Mouse (Mus musculus): ENCODE measurements at regions not wholly inside any gene's neighbourhood (a gene's known extent, or its start where the extent isn't known, plus 50 kb on each side); places are given as distances from the start of the nearest gene placed in this dataset.

DNA sequence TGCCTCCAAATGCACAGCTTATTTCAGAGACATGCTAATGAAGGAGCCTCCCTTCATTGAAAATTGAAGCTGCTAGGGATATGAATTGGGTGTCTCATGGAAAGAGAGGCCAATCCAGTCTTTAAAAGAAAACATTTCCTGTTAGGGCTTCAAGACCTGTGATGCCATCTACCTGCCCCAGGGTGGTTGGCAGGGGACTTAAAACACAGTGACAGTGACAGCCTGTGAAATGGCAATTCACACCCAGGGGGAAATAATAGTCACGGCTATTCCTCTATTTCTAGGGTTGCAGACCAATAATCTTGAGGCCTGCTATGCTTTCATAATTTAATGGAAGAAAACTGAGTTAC, 207.4 kb upstream of the Ccdc122 start:
- WGBS, result 77% methylated on average over 1 of the region's 1 CpGs
- no peak overlapping the region for H3K27ac ChIP-seq (ENCODE audit: low read depth, low read length)
- no peaks in the 10 kb centered on the region for H3K9me3 ChIP-seq (ENCODE audit: control insufficient read depth, low read length)
- H3K4me3 ChIP-seq (ENCODE audit: low read depth, low read length), result no peak overlapping the region
- no peak overlapping the region for H3K9ac ChIP-seq (replicated peaks; ENCODE audit: low read depth, low read length)
- H3K4me1 ChIP-seq (ENCODE audit: control insufficient read depth, insufficient read depth, low read length), result no peaks in the 10 kb centered on the region
- no peak for ATAC-seq (ENCODE audit: low read depth)
- no peaks in the 10 kb centered on the region for H3K36me3 ChIP-seq (ENCODE audit: control insufficient read depth, insufficient read depth, low read length)
- H3K27me3 ChIP-seq (ENCODE audit: control insufficient read depth, insufficient read depth, low read length), result no peaks in the 10 kb centered on the region
- no peak overlapping the region for H3K4me2 ChIP-seq (ENCODE audit: low read depth, low read length)

DNA sequence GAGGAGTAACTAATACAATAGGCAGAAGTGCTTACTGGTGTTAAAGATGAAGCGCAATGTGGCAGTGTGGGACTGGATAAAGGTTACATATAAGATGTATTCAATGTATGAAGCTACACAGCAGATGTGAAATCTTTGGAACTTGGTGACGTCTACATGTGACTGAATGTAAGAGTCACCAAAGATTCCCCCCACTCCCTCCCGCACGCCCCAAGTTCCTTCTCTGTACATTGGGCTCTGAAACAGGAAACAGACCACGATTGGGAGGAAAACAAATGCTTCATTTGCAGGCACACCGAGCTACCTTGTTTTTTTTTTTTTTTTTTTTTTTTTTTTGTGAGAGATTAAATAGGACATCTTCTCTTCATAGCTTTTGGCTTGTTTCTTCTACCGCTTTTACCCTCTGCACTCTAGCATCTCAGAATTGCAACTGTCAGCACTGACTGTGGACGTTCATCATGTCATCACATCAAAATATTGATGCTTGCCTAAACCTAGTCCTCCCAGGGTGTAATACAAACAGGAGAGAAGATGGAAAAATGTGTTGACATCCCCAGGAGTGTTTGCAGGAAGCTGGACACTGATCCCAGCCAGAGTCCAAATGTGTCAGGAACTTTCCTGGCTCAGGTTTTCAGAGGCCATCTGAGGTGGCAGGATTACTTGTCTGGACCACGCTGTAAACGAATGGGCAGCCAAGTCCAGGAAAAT, 208.0 kb upstream of the Ccdc122 start:
- Histone ChIP-seq H3K4me3 (ENCODE audit: low read depth, low read length) (no peak overlapping the region), H3K27me3 (ENCODE audit: control insufficient read depth, insufficient read depth, low read length) (no peaks in the 10 kb centered on the region), H3K36me3 (ENCODE audit: control insufficient read depth, insufficient read depth, low read length) (no peaks in the 10 kb centered on the region), H3K9me3 (ENCODE audit: control insufficient read depth, low read length) (no peaks in the 10 kb centered on the region), H3K27ac (ENCODE audit: low read depth, low read length) (no peak overlapping the region), H3K9ac (replicated peaks; ENCODE audit: low read depth, low read length) (no peak overlapping the region), H3K4me1 (ENCODE audit: control insufficient read depth, insufficient read depth, low read length) (no peaks in the 10 kb centered on the region), H3K4me2 (ENCODE audit: low read depth, low read length) (no peak overlapping the region)
- no peak for ATAC-seq (ENCODE audit: low read depth)
- WGBS, result 79% methylated on average over 10 of the region's 10 CpGs

DNA sequence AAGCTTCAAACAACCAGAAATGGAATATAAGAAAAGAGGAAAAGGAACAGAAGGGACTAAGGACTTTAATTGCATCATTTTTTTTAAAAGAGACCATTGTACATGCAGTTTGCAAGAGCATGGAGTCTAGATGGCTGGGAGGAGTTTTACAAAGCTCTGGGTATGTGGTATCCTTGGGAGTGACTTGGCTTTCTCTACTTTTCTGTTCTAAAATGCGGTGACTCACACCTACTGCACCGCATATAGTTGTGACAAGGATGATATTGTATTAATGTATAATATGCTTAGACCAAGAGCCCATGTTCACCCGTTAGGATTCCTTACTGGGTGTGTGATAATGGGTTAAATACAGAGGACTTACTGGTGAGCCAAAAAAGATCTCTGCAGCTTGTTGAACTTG, 212.5 kb upstream of the Ccdc122 start:
- 94% methylated on average over 3 of the region's 3 CpGs for WGBS
- no peak overlapping the region for H3K4me2 ChIP-seq (ENCODE audit: low read depth, low read length)
- no peak overlapping the region for H3K27ac ChIP-seq (ENCODE audit: low read depth, low read length)
- no peak for ATAC-seq (ENCODE audit: low read depth)
- no peaks in the 10 kb centered on the region for H3K27me3 ChIP-seq (ENCODE audit: control insufficient read depth, insufficient read depth, low read length)
- H3K9me3 ChIP-seq (ENCODE audit: control insufficient read depth, low read length), result no peaks in the 10 kb centered on the region
- no peaks in the 10 kb centered on the region for H3K36me3 ChIP-seq (ENCODE audit: control insufficient read depth, insufficient read depth, low read length)
- H3K4me1 ChIP-seq (ENCODE audit: control insufficient read depth, insufficient read depth, low read length), result no peaks in the 10 kb centered on the region
- no peak overlapping the region for H3K4me3 ChIP-seq (ENCODE audit: low read depth, low read length)
- no peak overlapping the region for H3K9ac ChIP-seq (replicated peaks; ENCODE audit: low read depth, low read length)

DNA sequence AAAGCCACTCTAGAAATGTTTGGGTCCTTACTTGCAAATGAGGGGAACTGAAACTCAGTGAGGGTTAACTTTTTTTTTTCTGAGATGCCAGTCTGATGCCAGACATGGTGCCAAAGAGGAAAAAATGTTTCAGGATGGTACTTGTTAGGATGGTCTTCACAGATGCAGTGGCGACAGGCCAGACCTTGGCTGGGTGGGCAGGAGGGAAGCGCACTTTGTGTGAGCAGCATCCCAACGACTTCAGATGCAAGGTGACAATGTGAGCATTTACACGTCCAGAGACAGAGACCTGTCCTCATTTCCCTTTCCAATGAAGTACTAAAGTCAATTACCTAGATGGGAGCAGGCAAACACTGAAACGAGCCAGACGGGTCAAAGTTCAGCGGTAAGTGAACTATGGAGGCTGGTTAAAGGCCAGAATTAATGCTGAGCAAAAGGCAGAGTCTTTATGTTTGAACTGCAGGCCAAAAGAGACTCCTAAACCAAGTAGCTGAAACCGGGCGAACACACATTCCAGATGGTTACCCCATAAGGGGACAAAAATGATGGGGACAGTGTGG, 213.7 kb upstream of the Ccdc122 start:
- H3K4me2 ChIP-seq (ENCODE audit: low read depth, low read length), result no peak overlapping the region
- no peak overlapping the region for H3K4me3 ChIP-seq (ENCODE audit: low read depth, low read length)
- no peak overlapping the region for H3K27ac ChIP-seq (ENCODE audit: low read depth, low read length)
- no peaks in the 10 kb centered on the region for H3K27me3 ChIP-seq (ENCODE audit: control insufficient read depth, insufficient read depth, low read length)
- 68% methylated on average over 9 of the region's 9 CpGs for WGBS
- no peak overlapping the region for H3K9ac ChIP-seq (replicated peaks; ENCODE audit: low read depth, low read length)
- no peak for ATAC-seq (ENCODE audit: low read depth)
- no peaks in the 10 kb centered on the region for H3K4me1 ChIP-seq (ENCODE audit: control insufficient read depth, insufficient read depth, low read length)
- no peaks in the 10 kb centered on the region for H3K36me3 ChIP-seq (ENCODE audit: control insufficient read depth, insufficient read depth, low read length)
- H3K9me3 ChIP-seq (ENCODE audit: control insufficient read depth, low read length), result no peaks in the 10 kb centered on the region

DNA sequence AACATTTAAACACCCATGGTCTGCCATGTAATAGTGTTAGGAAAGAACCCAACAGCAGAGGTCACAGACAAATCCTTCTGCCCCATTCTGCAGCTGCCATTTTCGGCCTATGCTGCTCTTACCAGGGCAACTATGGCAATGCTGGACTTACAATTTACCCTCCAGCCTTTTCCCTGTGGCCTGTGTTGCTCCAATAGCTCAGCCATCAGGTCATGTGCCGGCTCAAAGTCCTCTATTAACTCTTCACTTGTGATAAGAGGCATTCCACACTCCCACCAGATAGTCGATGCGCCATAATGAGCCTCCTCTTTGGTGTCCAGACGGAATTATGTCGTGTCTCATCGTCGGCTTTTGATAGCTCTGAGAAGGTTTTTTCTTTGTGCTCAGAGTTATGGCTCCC, 214.7 kb upstream of the Ccdc122 start:
- Histone ChIP-seq H3K4me2 (ENCODE audit: low read depth, low read length) (no peak overlapping the region), H3K9me3 (ENCODE audit: control insufficient read depth, low read length) (no peaks in the 10 kb centered on the region), H3K27me3 (ENCODE audit: control insufficient read depth, insufficient read depth, low read length) (no peaks in the 10 kb centered on the region), H3K36me3 (ENCODE audit: control insufficient read depth, insufficient read depth, low read length) (no peaks in the 10 kb centered on the region), H3K9ac (replicated peaks; ENCODE audit: low read depth, low read length) (no peak overlapping the region), H3K4me1 (ENCODE audit: control insufficient read depth, insufficient read depth, low read length) (0 out of 2 replicates have a peak, but pooled peaks cover 3% of the 10 kb centered on the region), H3K4me3 (ENCODE audit: low read depth, low read length) (no peak overlapping the region), H3K27ac (ENCODE audit: low read depth, low read length) (no peak overlapping the region)
- no peak for ATAC-seq (ENCODE audit: low read depth)
- 61% methylated on average over 8 of the region's 8 CpGs for WGBS

DNA sequence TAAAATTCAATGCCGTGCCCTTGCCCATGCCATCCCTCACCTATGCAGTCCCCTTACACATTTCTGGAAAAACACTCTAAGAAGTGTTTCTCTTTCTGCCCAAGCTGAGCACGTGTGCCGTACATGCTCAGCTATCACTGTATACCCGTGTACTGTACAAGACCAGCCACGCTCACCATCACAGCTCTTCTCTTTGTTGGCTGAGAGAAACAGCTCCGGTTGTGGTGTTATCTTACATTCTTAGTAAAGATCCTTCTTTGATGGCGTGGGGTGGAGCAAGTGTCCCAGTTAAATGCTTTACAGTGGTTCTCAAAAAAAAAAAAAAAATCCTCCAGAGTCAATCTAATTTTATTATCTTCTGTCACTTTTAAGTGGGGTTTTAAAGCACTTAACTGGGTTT, 215.1 kb upstream of the Ccdc122 start:
- 0 out of 2 replicates have a peak, but pooled peaks cover 3% of the 10 kb centered on the region for H3K4me1 ChIP-seq (ENCODE audit: control insufficient read depth, insufficient read depth, low read length)
- ATAC-seq (ENCODE audit: low read depth), result no peak
- H3K36me3 ChIP-seq (ENCODE audit: control insufficient read depth, insufficient read depth, low read length), result no peaks in the 10 kb centered on the region
- H3K9ac ChIP-seq (replicated peaks; ENCODE audit: low read depth, low read length), result no peak overlapping the region
- no peaks in the 10 kb centered on the region for H3K27me3 ChIP-seq (ENCODE audit: control insufficient read depth, insufficient read depth, low read length)
- 63% methylated on average over 7 of the region's 7 CpGs for WGBS
- no peak overlapping the region for H3K4me2 ChIP-seq (ENCODE audit: low read depth, low read length)
- no peaks in the 10 kb centered on the region for H3K9me3 ChIP-seq (ENCODE audit: control insufficient read depth, low read length)
- H3K4me3 ChIP-seq (ENCODE audit: low read depth, low read length), result no peak overlapping the region
- no peak overlapping the region for H3K27ac ChIP-seq (ENCODE audit: low read depth, low read length)

DNA sequence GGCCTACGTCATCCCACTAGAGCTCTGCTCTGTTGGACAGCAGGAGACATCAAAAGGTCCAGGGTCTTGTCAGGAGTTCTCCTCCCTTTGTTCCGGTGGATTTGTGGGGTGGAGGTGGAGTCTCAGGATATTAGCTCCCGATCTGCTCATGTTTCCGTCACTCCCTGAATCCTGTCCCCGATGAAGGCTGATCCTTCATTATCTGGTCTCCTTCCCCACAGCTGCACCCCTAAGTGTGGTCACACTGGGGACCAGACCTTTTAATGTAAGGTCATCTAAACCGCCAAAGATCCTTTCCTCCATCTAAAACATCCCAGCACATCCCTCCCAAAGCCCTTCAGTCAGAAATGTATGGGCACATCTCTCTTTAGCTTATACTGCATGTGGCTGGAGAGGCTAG, 215.6 kb upstream of the Ccdc122 start:
- Histone ChIP-seq H3K4me3 (ENCODE audit: low read depth, low read length) (no peak overlapping the region), H3K27ac (ENCODE audit: low read depth, low read length) (no peak overlapping the region), H3K9ac (replicated peaks; ENCODE audit: low read depth, low read length) (no peak overlapping the region), H3K4me1 (ENCODE audit: control insufficient read depth, insufficient read depth, low read length) (0 out of 2 replicates have a peak, but pooled peaks cover 3% of the 10 kb centered on the region), H3K36me3 (ENCODE audit: control insufficient read depth, insufficient read depth, low read length) (no peaks in the 10 kb centered on the region), H3K9me3 (ENCODE audit: control insufficient read depth, low read length) (no peaks in the 10 kb centered on the region), H3K4me2 (ENCODE audit: low read depth, low read length) (no peak overlapping the region), H3K27me3 (ENCODE audit: control insufficient read depth, insufficient read depth, low read length) (no peaks in the 10 kb centered on the region)
- WGBS, result 75% methylated on average over 6 of the region's 6 CpGs
- no peak for ATAC-seq (ENCODE audit: low read depth)

DNA sequence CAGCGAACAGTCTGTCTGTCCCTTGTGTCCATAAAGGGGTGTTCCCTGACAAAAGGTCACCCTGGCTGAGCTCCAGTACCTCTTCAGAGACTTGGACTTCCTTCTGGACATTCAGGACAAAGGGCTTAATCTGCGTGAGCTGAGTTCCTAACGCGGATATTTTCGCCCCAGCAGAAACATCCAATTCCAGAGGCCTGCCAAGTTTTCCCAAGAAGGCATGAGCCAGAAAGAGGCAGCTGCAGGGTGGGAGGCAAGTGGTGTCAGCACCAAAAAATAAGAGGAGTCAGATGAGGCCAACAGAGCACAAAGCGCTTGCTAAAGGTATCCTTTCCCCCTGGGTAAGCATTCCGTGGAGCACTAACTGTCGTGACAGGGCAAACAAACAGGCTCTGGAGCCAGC, 216.9 kb upstream of the Ccdc122 start:
- H3K27me3 ChIP-seq (ENCODE audit: control insufficient read depth, insufficient read depth, low read length), result no peaks in the 10 kb centered on the region
- 0 out of 2 replicates have a peak, but pooled peaks cover 3% of the 10 kb centered on the region for H3K4me1 ChIP-seq (ENCODE audit: control insufficient read depth, insufficient read depth, low read length)
- H3K4me2 ChIP-seq (ENCODE audit: low read depth, low read length), result no peak overlapping the region
- no peaks in the 10 kb centered on the region for H3K36me3 ChIP-seq (ENCODE audit: control insufficient read depth, insufficient read depth, low read length)
- no peak overlapping the region for H3K27ac ChIP-seq (ENCODE audit: low read depth, low read length)
- ATAC-seq (ENCODE audit: low read depth), result no peak; the same call in 1 of the 2 replicates
- H3K9ac ChIP-seq (replicated peaks; ENCODE audit: low read depth, low read length), result no peak overlapping the region
- no peaks in the 10 kb centered on the region for H3K9me3 ChIP-seq (ENCODE audit: control insufficient read depth, low read length)
- WGBS, result 30% methylated on average over 8 of the region's 8 CpGs
- H3K4me3 ChIP-seq (ENCODE audit: low read depth, low read length), result no peak overlapping the region

DNA sequence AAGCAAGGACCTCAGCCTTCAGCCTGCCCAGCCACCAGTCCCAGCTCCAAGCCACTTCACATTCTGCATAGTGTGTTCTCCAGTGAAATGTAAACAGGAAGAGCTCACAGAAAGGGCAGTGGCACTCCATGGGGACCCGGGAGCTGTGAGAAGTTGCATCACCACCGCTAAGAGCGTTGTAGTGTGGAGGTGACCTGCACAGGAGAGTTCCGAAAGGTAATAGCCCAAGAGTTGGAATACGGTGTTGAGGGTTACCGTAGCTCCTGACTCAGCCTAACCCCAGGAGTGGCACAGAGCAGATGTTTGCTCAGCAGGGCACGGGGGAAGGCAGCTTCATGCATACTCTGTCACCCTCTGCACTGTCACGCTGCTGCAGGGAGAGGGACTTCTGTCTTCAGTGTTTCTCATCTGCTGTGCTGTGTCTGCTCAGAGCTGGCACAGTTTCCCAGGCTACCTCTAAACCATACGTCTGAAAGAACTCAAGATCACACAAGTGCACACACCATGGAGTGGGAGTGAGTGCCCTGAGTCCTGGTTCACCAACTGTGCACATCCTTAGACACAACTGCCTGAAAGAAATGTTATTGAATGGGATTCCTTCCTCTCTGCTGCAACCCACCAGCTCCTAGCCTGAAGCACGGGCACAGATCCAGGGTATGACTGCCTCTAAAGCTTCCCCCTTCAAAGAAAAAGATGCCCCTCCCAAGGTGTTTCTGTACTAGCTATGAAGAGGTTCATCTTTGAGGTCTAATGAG, 218.1 kb upstream of the Ccdc122 start:
- Histone ChIP-seq H3K36me3 (ENCODE audit: control insufficient read depth, insufficient read depth, low read length) (no peaks in the 10 kb centered on the region), H3K9me3 (ENCODE audit: control insufficient read depth, low read length) (no peaks in the 10 kb centered on the region), H3K4me2 (ENCODE audit: low read depth, low read length) (no peak overlapping the region), H3K27ac (ENCODE audit: low read depth, low read length) (no peak overlapping the region), H3K4me3 (ENCODE audit: low read depth, low read length) (no peak overlapping the region), H3K27me3 (ENCODE audit: control insufficient read depth, insufficient read depth, low read length) (no peaks in the 10 kb centered on the region), H3K9ac (replicated peaks; ENCODE audit: low read depth, low read length) (no peak overlapping the region), H3K4me1 (ENCODE audit: control insufficient read depth, insufficient read depth, low read length) (peaks cover 3% of the 10 kb centered on the region; the same call in 1 of the 2 replicates)
- WGBS, result 60% methylated on average over 10 of the region's 10 CpGs
- ATAC-seq (ENCODE audit: low read depth), result no peak

Measured in neural tube, embryonic 14.5 days (tissue).